Mouse (Mus musculus) CD4-positive, CD25-positive, alpha-beta regulatory T cell, adult 4 months (primary cell): Measurements from ENCODE around the gene Ezr. TPM values are rescaled to one million over a fixed set of nuclear protein-coding genes. Genes with fewer than 3 reads are reported as not detected.

Experiments used
- ATAC-seq: one replicate; pipeline ENCODE4 v1.8.0; 2017
- polyA plus RNA-seq, 2 experiments: library from polyadenylated mRNA; unstranded; fragments of 100-300 nt; shearing (Covaris generic); gene quantifications; one replicate each; pipeline ENCODE4 v1.2.1; 2017

Gene Ezr
- 100 to 1,000 TPM; 110 to 136 TPM for polyA plus RNA-seq

GRCm38 (mm10) chr17:6782611-6783005 is at the start of gene Ezr:
TSS of gene Ezr (minus strand) at chr17:6782784.
- peak; percentile 60 for ATAC-seq

GRCm38 (mm10) chr17:6830004-6830592 is 47.5 kb upstream of the Ezr start:
- no peak for ATAC-seq

GRCm38 (mm10) chr17:6828531-6829150 is 46.1 kb upstream of the Ezr start:
- ATAC-seq, result no peak

- peak; percentile 89 for ATAC-seq
Measured at GRCm38 (mm10) chr17:6827740-6828461, 45.3 kb upstream of the Ezr start.

- ATAC-seq, result peak; percentile 8
Measured at GRCm38 (mm10) chr17:6827159-6827733, 44.7 kb upstream of the Ezr start.

GRCm38 (mm10) chr17:6816796-6817195 is 34.2 kb upstream of the Ezr start:
- ATAC-seq, result no peak

GRCm38 (mm10) chr17:6816151-6816550 is 33.6 kb upstream of the Ezr start:
- ATAC-seq, result peak; percentile 92

- no peak for ATAC-seq
Measured at GRCm38 (mm10) chr17:6814656-6815055, 32.1 kb upstream of the Ezr start.

- ATAC-seq, result no peak
Measured at GRCm38 (mm10) chr17:6812851-6813191, 30.2 kb upstream of the Ezr start.

GRCm38 (mm10) chr17:6811931-6812850 is 29.6 kb upstream of the Ezr start:
- no peak for ATAC-seq

- no peak for ATAC-seq
Measured at GRCm38 (mm10) chr17:6809331-6809730, 26.7 kb upstream of the Ezr start.

GRCm38 (mm10) chr17:6808521-6809165 is 26.1 kb upstream of the Ezr start:
- ATAC-seq, result no peak

- ATAC-seq, result no peak
Measured at GRCm38 (mm10) chr17:6807827-6808520, 25.4 kb upstream of the Ezr start.

- ATAC-seq, result no peak
Measured at GRCm38 (mm10) chr17:6804853-6805543, 22.4 kb upstream of the Ezr start.

GRCm38 (mm10) chr17:6804111-6804510 is 21.5 kb upstream of the Ezr start:
- no peak for ATAC-seq

GRCm38 (mm10) chr17:6803614-6804013 is 21.0 kb upstream of the Ezr start:
- no peak for ATAC-seq

GRCm38 (mm10) chr17:6798392-6799061 is 15.9 kb upstream of the Ezr start:
- ATAC-seq, result no peak

- ATAC-seq, result no peak
Measured at GRCm38 (mm10) chr17:6797471-6797870, 14.9 kb upstream of the Ezr start.

GRCm38 (mm10) chr17:6794160-6794751 is 11.7 kb upstream of the Ezr start:
- ATAC-seq, result peak; percentile 49
